ENCODE assay signal across 8 mouse cellular contexts in genomic region chr14:25486742-25487469, GRCm38 (mm10). TPM values are rescaled to one million over a fixed set of nuclear protein-coding genes. Genes with fewer than 3 reads are reported as not detected.
DNase-seq lines count a peak whose midpoint lies in the region; ATAC-seq and TF ChIP-seq lines count a peak whose summit lies in the region.

No protein-coding gene starts in this region.

- no peaks in the 10 kb centered on the region for H3K9me3 ChIP-seq in liver, embryonic 11.5 days (ENCODE audit: control insufficient read depth, low read length)

- TF ChIP-seq CTCF in gastrocnemius, adult 2 months (IDR thresholded peaks at IDR 0.05): no peak
- no peak for TF ChIP-seq CTCF in spleen, adult 2 months (IDR thresholded peaks at IDR 0.05; ENCODE audit: extremely low read depth, insufficient read depth, insufficient read length, insufficient replicate concordance)

- H3K36me3 ChIP-seq in spleen, adult 2 months (ENCODE audit: control insufficient read depth, insufficient read depth, low read length): no peaks in the 10 kb centered on the region
- no peaks in the 10 kb centered on the region for H3K36me3 ChIP-seq in liver, embryonic 11.5 days (ENCODE audit: control insufficient read depth, insufficient read depth, low read length)

- peak overlapping the region; percentile 97 for H3K27ac ChIP-seq in gastrocnemius, adult 2 months
- H3K27ac ChIP-seq in spleen, adult 2 months (ENCODE audit: insufficient read depth, low read length): peak overlapping the region; percentile 94
- H3K27ac ChIP-seq in liver, embryonic 11.5 days (ENCODE audit: low read depth, low read length): no peak overlapping the region

- 62% methylated on average over 9 of the region's 9 CpGs for WGBS in spleen, adult 2 months
- 75% methylated on average over 9 of the region's 9 CpGs for WGBS in liver, embryonic 11.5 days

- TF ChIP-seq POLR2A in spleen, adult 2 months (IDR thresholded peaks at IDR 0.05; ENCODE audit: low read depth, low read length): no peak

- H3K27me3 ChIP-seq in spleen, adult 2 months (ENCODE audit: control insufficient read depth, insufficient read depth, low read length): no peaks in the 10 kb centered on the region
- no peaks in the 10 kb centered on the region for H3K27me3 ChIP-seq in liver, embryonic 11.5 days (replicated peaks; ENCODE audit: control insufficient read depth, insufficient read depth, low read length)

- ATAC-seq in liver, embryonic 11.5 days (replicated peaks; ENCODE audit: low FRiP score): no peak

- intact Hi-C loops in gastrocnemius, adult 2 months (cut with DNase I): no loop called here
- intact Hi-C loops in left cerebral cortex, postnatal 36 days (cut with DNase I): no loop called here

- H3K4me3 ChIP-seq in gastrocnemius, adult 2 months: peak overlapping the region; percentile 11
- H3K4me3 ChIP-seq in spleen, adult 2 months (ENCODE audit: extremely low read depth, insufficient read depth, insufficient read length): no peak overlapping the region
- H3K4me3 ChIP-seq in liver, embryonic 11.5 days (ENCODE audit: low read depth, low read length): no peak overlapping the region

- DNase-seq in gastrocnemius, adult 2 months: no peak
- no peak for DNase-seq in gastrocnemius, adult 18-20 months (ENCODE audit: low spot score)
- no peak for DNase-seq in spleen, adult 2 months (ENCODE audit: low read depth in 1 of 2, low spot score in 2 of 2)
- DNase-seq in spleen, postnatal 14 days (ENCODE audit: low spot score in 2 of 2): no peak
- DNase-seq in liver, embryonic 11.5 days (ENCODE audit: low spot score): no peak
- no peak for DNase-seq in testis, postnatal 10 days (ENCODE audit: low spot score)
- no peak for DNase-seq in adrenal gland, adult 18-20 months (ENCODE audit: low spot score in 2 of 2)
- no peak for DNase-seq in left cerebral cortex, postnatal 36 days (ENCODE audit: low spot score in 2 of 2)

- H3K4me1 ChIP-seq in spleen, adult 2 months (ENCODE audit: control insufficient read depth, insufficient read depth, insufficient read length): peaks cover 57% of the 10 kb centered on the region
- peaks cover 89% of the 10 kb centered on the region for H3K4me1 ChIP-seq in liver, embryonic 11.5 days (replicated peaks; ENCODE audit: control insufficient read depth, insufficient read depth, low read length)

- H3K9ac ChIP-seq in liver, embryonic 11.5 days (ENCODE audit: low read depth, low read length): peak overlapping the region; percentile 7; the same call in 1 of the 2 replicates

- no peak overlapping the region for H3K4me2 ChIP-seq in liver, embryonic 11.5 days

RNA-seq across cellular contexts. Expression of gene Zmiz1, which starts 27.9 kb away (rescaled TPM):
- total RNA-seq in gastrocnemius, adult 2 months (2021): 10 to 100 TPM; 27.4 to 34.5 TPM
- 10 to 100 TPM; 26.6 to 28.6 TPM for total RNA-seq in gastrocnemius, adult 18-20 months (2021)
- 48.1 and 48.5 TPM in 2 replicates for polyA plus RNA-seq in spleen, adult 2 months (2012; rRNA removed)
- polyA plus RNA-seq in liver, embryonic 11.5 days (2014; fragmentation: Nextera tagmentation; extraction: Ambion mirVana): 27.5 and 31.0 TPM in 2 replicates
- total RNA-seq in adrenal gland, adult 18-20 months (2021): 100 to 1,000 TPM in 1 of 2 experiments, 10 to 100 TPM in 1; 89.1 to 116 TPM
- 100 to 1,000 TPM in 1 of 2 experiments, 10 to 100 TPM in 1; 83.9 to 111 TPM for total RNA-seq in left cerebral cortex, postnatal 36 days (2021)
